Mouse (Mus musculus) left cerebral cortex, adult 8-10 months (tissue): ENCODE results near the gene Gm11758. TPM values are rescaled to one million over a fixed set of nuclear protein-coding genes. Genes with fewer than 3 reads are reported as not detected.
"Not testable (repeated sequence)": the region's sequence is repeated elsewhere in the genome, so short reads cannot be mapped to it uniquely, and the experiment has no call there.

Experiments used
- DNase-seq, 2 experiments: peaks; one replicate each; pipeline ENCODE4 v3.0.0; 2022; ENCODE audit warnings: low spot score in 2 of 2
- total RNA-seq, 4 experiments: library from RNA; stranded (reverse); gene quantifications; 2 replicates each; pipeline ENCODE4 v1.2.4; 2022

Gene Gm11758
- total RNA-seq: not detected

- DNase-seq: not testable (repeated sequence)
Measured at GRCm38 (mm10) chr4:73876166-73876565, at the start of gene Gm11758. Gene Gm11758 (minus strand): TSS chr4:73876266.

GRCm38 (mm10) chr4:73920660-73921059, 44.6 kb upstream of the Gm11758 start, which contains the start of gene Gm11756:
Gene Gm11756 (minus strand): TSS chr4:73920760.
- DNase-seq: not testable (repeated sequence)

- not testable (repeated sequence) for DNase-seq
Measured at GRCm38 (mm10) chr4:73905853-73906252, 29.8 kb upstream of the Gm11758 start, which contains the start of gene Gm13871. Gene Gm13871 (minus strand): TSS chr4:73905953.

- DNase-seq: not testable (repeated sequence)
Measured at GRCm38 (mm10) chr4:73891012-73891411, 14.9 kb upstream of the Gm11758 start, which contains the start of gene Gm11757. Gene Gm11757 (minus strand): TSS chr4:73891112.

GRCm38 (mm10) chr4:73826587-73826986, 49.5 kb downstream of the Gm11758 start:
- DNase-seq: no peak

Other genes starting within 250 kb of the Gm11758 start
- gene Gm11236, start 238.1 kb downstream of the Gm11758 start, total RNA-seq: not detected
- not detected for gene Gm11239, start 207.9 kb downstream of the Gm11758 start, total RNA-seq
- gene Gm428, start 192.8 kb downstream of the Gm11758 start, total RNA-seq: not detected
- gene Rasef, start 85.3 kb downstream of the Gm11758 start, total RNA-seq: under 1 TPM in 1 of 4 experiments, not detected in 3; 0.07 TPM
- gene Gm11757, start 14.8 kb upstream of the Gm11758 start, total RNA-seq: not detected
- not detected for gene Gm13871, start 29.7 kb upstream of the Gm11758 start, total RNA-seq
- gene Gm11756, start 44.5 kb upstream of the Gm11758 start, total RNA-seq: not detected
- not detected for gene 2310002L09Rik, start 74.6 kb upstream of the Gm11758 start, total RNA-seq
- 1 to 10 TPM; 6.4 to 6.7 (median 6.5) TPM for gene Frmd3, start 137.2 kb upstream of the Gm11758 start, total RNA-seq